Mouse (Mus musculus): Measurements from ENCODE around the gene Sart3.

DNA sequence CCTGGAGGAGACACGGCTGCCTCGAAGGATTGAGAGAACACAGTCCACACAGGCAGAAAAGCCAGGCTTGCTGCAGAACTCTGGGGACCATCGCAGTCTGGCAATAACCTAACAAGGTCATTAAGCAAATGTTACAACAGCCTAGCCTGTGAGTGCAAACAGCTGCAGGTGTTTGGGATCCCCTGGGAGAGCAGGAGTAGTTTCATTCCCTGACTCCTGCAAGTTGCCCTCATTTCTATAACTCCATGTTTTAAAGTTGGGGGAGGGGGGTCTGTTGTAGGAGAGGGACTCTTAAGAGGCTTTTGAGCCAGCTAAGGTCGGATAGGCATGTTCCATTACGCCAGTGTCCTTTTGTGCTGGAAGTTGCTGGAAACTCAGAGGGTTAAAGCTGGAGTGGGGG, 77.9 kb downstream of the Sart3 start:
- TF ChIP-seq CTCF (IDR thresholded peaks at IDR 0.05; ENCODE audit: extremely low read depth, insufficient read length, insufficient replicate concordance, low read depth, low read length), result no peak
- TF ChIP-seq POLR2A (IDR thresholded peaks at IDR 0.05; ENCODE audit: low read depth, low read length), result no peak

Data from small intestine, adult 2 months (tissue).